Comparison of ENCODE assay signal across 29 mouse cellular contexts in genomic region chr1:134548231-134548630, GRCm38 (mm10). TPM values are rescaled to one million over a fixed set of nuclear protein-coding genes. Genes with fewer than 3 reads are reported as not detected.
DNase-seq lines count a peak whose midpoint lies in the region; ATAC-seq lines count a peak whose summit lies in the region.
"Had no signal": no experiment of that assay in that cellular context is flagged by ENCODE, and none has a peak within 500 bp of the region (broad histone marks: within the 10 kb centered on the region; RNA-seq: fewer than 3 reads in every experiment).

No protein-coding gene starts in this region.

- no peaks in the 10 kb centered on the region for H3K27me3 ChIP-seq in heart, embryonic 12.5 days (replicated peaks)
- no peaks in the 10 kb centered on the region for H3K27me3 ChIP-seq in embryonic facial prominence, embryonic 14.5 days (replicated peaks; ENCODE audit: control insufficient read depth, insufficient read depth, low read length)
- H3K27me3 ChIP-seq: limb, embryonic 15.5 days; neural tube, embryonic 13.5 days had no signal

- DNase-seq in adrenal gland, postnatal 14 days: peak; percentile 29
- DNase-seq in adrenal gland, postnatal 4 days (ENCODE audit: low spot score in 2 of 2): no peak
- peak; percentile 16 to 18 for DNase-seq in heart, postnatal 10 days
- DNase-seq in lung, adult 18-20 months: peak; percentile 17 to 21
- DNase-seq in lung, postnatal 10 days: no peak
- peak; percentile 75 for DNase-seq in embryonic facial prominence, embryonic 14.5 days (ENCODE audit: low spot score)
- DNase-seq: adrenal gland, adult 8-10 months; cerebellum, adult 11-12 months; cerebellum, postnatal 14 days; embryo, embryonic 11 days; kidney, adult 11 months; lung, postnatal 14 days; midbrain, embryonic 14.5 days; right cerebral cortex, postnatal 14 days; spleen, adult 18-20 months; thymus, adult 2 months had no signal

- H3K9ac ChIP-seq in heart, embryonic 12.5 days: no peak overlapping the region
- no peak overlapping the region for H3K9ac ChIP-seq in embryonic facial prominence, embryonic 14.5 days (ENCODE audit: low read depth, low read length)
- H3K9ac ChIP-seq: limb, embryonic 15.5 days; liver, embryonic 15.5 days; neural tube, embryonic 13.5 days had no signal

- peaks cover 10% of the 10 kb centered on the region; the same call in 1 of the 2 replicates for H3K9me3 ChIP-seq in heart, embryonic 12.5 days (replicated peaks)
- H3K9me3 ChIP-seq in embryonic facial prominence, embryonic 14.5 days (ENCODE audit: control insufficient read depth, low read length): no peaks in the 10 kb centered on the region
- H3K9me3 ChIP-seq: liver, embryonic 15.5 days had no signal

- no peak overlapping the region for H3K4me2 ChIP-seq in heart, embryonic 12.5 days
- H3K4me2 ChIP-seq in embryonic facial prominence, embryonic 14.5 days (ENCODE audit: low read depth, low read length): no peak overlapping the region
- H3K4me2 ChIP-seq: limb, embryonic 15.5 days; liver, embryonic 15.5 days; neural tube, embryonic 13.5 days had no signal

- WGBS in heart, embryonic 12.5 days: 70% methylated on average over 4 of the region's 4 CpGs
- 53% methylated on average over 4 of the region's 4 CpGs for WGBS in embryonic facial prominence, embryonic 14.5 days

- H3K4me3 ChIP-seq in heart, embryonic 12.5 days: no peak overlapping the region
- H3K4me3 ChIP-seq in embryonic facial prominence, embryonic 14.5 days (ENCODE audit: low read depth, low read length): no peak overlapping the region
- H3K4me3 ChIP-seq: limb, embryonic 15.5 days; liver, embryonic 15.5 days; megakaryocyte, embryonic 14.5 days; neural tube, embryonic 13.5 days had no signal

- 0 out of 2 replicates have a peak, but pooled peaks cover 3% of the 10 kb centered on the region for H3K4me1 ChIP-seq in heart, embryonic 12.5 days (replicated peaks)
- no peaks in the 10 kb centered on the region for H3K4me1 ChIP-seq in embryonic facial prominence, embryonic 14.5 days (ENCODE audit: control insufficient read depth, insufficient read depth, low read length)
- H3K4me1 ChIP-seq: limb, embryonic 15.5 days; neural tube, embryonic 13.5 days had no signal

- intact Hi-C loops in heart, postnatal 10 days (cut with DNase I): no loop called here

- no peak for ATAC-seq in heart, embryonic 12.5 days (ENCODE audit: insufficient number of reproducible peaks, low FRiP score)
- ATAC-seq in embryonic facial prominence, embryonic 14.5 days (ENCODE audit: low read depth): 0 out of 2 replicates have a peak, but pooled peaks have one; percentile 50
- no peak for ATAC-seq in erythroid progenitor cell, adult 5-6 weeks (replicated peaks; ENCODE audit: low FRiP score, poor library complexity, severe bottlenecking)
- ATAC-seq: forebrain, embryonic 14.5 days had no signal

- H3K36me3 ChIP-seq in heart, embryonic 12.5 days: no peaks in the 10 kb centered on the region
- no peaks in the 10 kb centered on the region for H3K36me3 ChIP-seq in embryonic facial prominence, embryonic 14.5 days (ENCODE audit: control insufficient read depth, insufficient read depth, low read length)
- H3K36me3 ChIP-seq: limb, embryonic 15.5 days; liver, embryonic 15.5 days; neural tube, embryonic 13.5 days had no signal

- H3K27ac ChIP-seq in heart, embryonic 12.5 days (ENCODE audit: poor library complexity, severe bottlenecking): no peak overlapping the region
- no peak overlapping the region for H3K27ac ChIP-seq in embryonic facial prominence, embryonic 14.5 days (replicated peaks; ENCODE audit: low read depth, low read length)
- H3K27ac ChIP-seq: limb, embryonic 15.5 days; liver, embryonic 15.5 days; neural tube, embryonic 13.5 days had no signal

RNA-seq across cellular contexts. Expression of gene Mgat4e, which starts 1.3 kb away (rescaled TPM):
- not detected in 2 replicates for total RNA-seq in adrenal gland, postnatal 14 days (2021)
- total RNA-seq in adrenal gland, postnatal 4 days (2021): not detected
- not detected for total RNA-seq in heart, postnatal 10 days (2021)
- not detected in 2 replicates for polyA plus RNA-seq in heart, embryonic 12.5 days (2016; fragmentation: Nextera tagmentation; extraction: Ambion mirVana)
- not detected in 2 replicates for polyA plus RNA-seq in embryonic facial prominence, embryonic 14.5 days (2014; fragmentation: Nextera tagmentation; extraction: Ambion mirVana)
- total RNA-seq in erythroid progenitor cell, adult 5-6 weeks (2015; ENCODE audit: low replicate concordance): not detected in 2 replicates
- not detected in 2 replicates for total RNA-seq in erythroid progenitor cell, adult 5-6 weeks (2017; ENCODE audit: low replicate concordance)
- total RNA-seq: adrenal gland, adult 8-10 months; gastrocnemius, postnatal 4 days; layer of hippocampus, postnatal 25 days; left cerebral cortex, postnatal 14 days had no signal
- polyA plus RNA-seq: forebrain, embryonic 14.5 days; heart, embryonic 14.5 days; hindbrain, embryonic 11.5 days; limb, embryonic 15.5 days; liver, embryonic 15.5 days; midbrain, embryonic 14.5 days; neural tube, embryonic 13.5 days; stomach, embryonic 14.5 days; thymus, adult 2 months had no signal

RNA-seq across cellular contexts. Expression of gene Kdm5b, which starts 11.7 kb away (rescaled TPM):
- total RNA-seq in adrenal gland, postnatal 14 days (2021): 42.0 and 44.0 TPM in 2 replicates
- total RNA-seq in adrenal gland, postnatal 4 days (2021): 10 to 100 TPM; 64.0 to 65.5 TPM
- 10 to 100 TPM; 27.6 to 34.5 TPM for total RNA-seq in heart, postnatal 10 days (2021)
- polyA plus RNA-seq in heart, embryonic 12.5 days (2016; fragmentation: Nextera tagmentation; extraction: Ambion mirVana): 39.9 and 41.4 TPM in 2 replicates
- polyA plus RNA-seq in embryonic facial prominence, embryonic 14.5 days (2014; fragmentation: Nextera tagmentation; extraction: Ambion mirVana): 63.0 and 68.5 TPM in 2 replicates
- total RNA-seq in erythroid progenitor cell, adult 5-6 weeks (2015; ENCODE audit: low replicate concordance): 5.4 and 20.1 TPM in 2 replicates
- 2.2 and 4.1 TPM in 2 replicates for total RNA-seq in erythroid progenitor cell, adult 5-6 weeks (2017; ENCODE audit: low replicate concordance)

RNA-seq across cellular contexts. Expression of gene Rabif, which starts 53.8 kb away (rescaled TPM):
- 26.4 and 29.9 TPM in 2 replicates for total RNA-seq in adrenal gland, postnatal 14 days (2021)
- 10 to 100 TPM; 28.7 to 29.6 TPM for total RNA-seq in adrenal gland, postnatal 4 days (2021)
- total RNA-seq in heart, postnatal 10 days (2021): 10 to 100 TPM; 11.6 to 12.8 TPM
- 32.2 and 32.8 TPM in 2 replicates for polyA plus RNA-seq in heart, embryonic 12.5 days (2016; fragmentation: Nextera tagmentation; extraction: Ambion mirVana)
- 42.9 and 44.6 TPM in 2 replicates for polyA plus RNA-seq in embryonic facial prominence, embryonic 14.5 days (2014; fragmentation: Nextera tagmentation; extraction: Ambion mirVana)
- total RNA-seq in erythroid progenitor cell, adult 5-6 weeks (2015; ENCODE audit: low replicate concordance): 15.5 and 18.4 TPM in 2 replicates
- 3.6 and 11.7 TPM in 2 replicates for total RNA-seq in erythroid progenitor cell, adult 5-6 weeks (2017; ENCODE audit: low replicate concordance)

Comparison
In these comparisons a context has a peak if more than half of its experiments do, and no peak if none do; other contexts are left out.
1. DNase-seq: peak in adrenal gland, postnatal 14 days (single experiment), heart, postnatal 10 days (2 of 2), lung, adult 18-20 months (2 of 2) and embryonic facial prominence, embryonic 14.5 days (single experiment); none in adrenal gland, postnatal 4 days (0 of 2) and lung, postnatal 10 days (single experiment).